ENCODE assay signal across 9 mouse cellular contexts in genomic region chr7:82204014-82204784, GRCm38 (mm10). TPM values are rescaled to one million over a fixed set of nuclear protein-coding genes. Genes with fewer than 3 reads are reported as not detected.
A peak's percentile ranks its signal among the peaks of the same experiment; 100 is the strongest.
DNase-seq lines count a peak whose midpoint lies in the region; ATAC-seq and TF ChIP-seq lines count a peak whose summit lies in the region.
"Had no signal": no experiment of that assay in that cellular context is flagged by ENCODE, and none has a peak within 500 bp of the region (broad histone marks: within the 10 kb centered on the region; RNA-seq: fewer than 3 reads in every experiment).

No protein-coding gene starts in this region.

- no peaks in the 10 kb centered on the region for H3K27me3 ChIP-seq in stomach, embryonic 16.5 days (ENCODE audit: control insufficient read depth, insufficient read depth, low read length)
- H3K27me3 ChIP-seq: megakaryocyte, embryonic 14.5 days had no signal

- H3K4me2 ChIP-seq in stomach, embryonic 16.5 days (ENCODE audit: low read depth, low read length): peak overlapping the region; percentile 21; the same call in 1 of the 2 replicates

- no peaks in the 10 kb centered on the region for H3K9me3 ChIP-seq in stomach, embryonic 16.5 days (replicated peaks; ENCODE audit: control insufficient read depth, low read length)
- H3K9me3 ChIP-seq: megakaryocyte, embryonic 14.5 days had no signal

- intact Hi-C loops in heart, postnatal 25 days (cut with DNase I): no loop called here

- H3K36me3 ChIP-seq in stomach, embryonic 16.5 days (ENCODE audit: control insufficient read depth, insufficient read depth, low read length): no peaks in the 10 kb centered on the region

- no peak overlapping the region for H3K9ac ChIP-seq in stomach, embryonic 16.5 days (ENCODE audit: low read length)

- peak; percentile 88 for ATAC-seq in activated CD4-positive, CD25-positive, alpha-beta regulatory T cell, adult 4 months
- peak; percentile 63 for ATAC-seq in stomach, embryonic 16.5 days (ENCODE audit: insufficient read depth, low FRiP score)

- no peak for DNase-seq in layer of hippocampus, adult 2 months (ENCODE audit: low spot score in 2 of 2)
- DNase-seq in layer of hippocampus, adult 11-12 months (ENCODE audit: low spot score): no peak
- peak; percentile 1 for DNase-seq in heart, postnatal 25 days (ENCODE audit: low spot score)
- no peak for DNase-seq in c-Kit-positive CD71-positive TER-119-positive erythroid progenitor cells, embryonic 14.5 days (ENCODE audit: low spot score)
- no peak for DNase-seq in layer of hippocampus, postnatal 14 days (ENCODE audit: low spot score in 2 of 2)
- DNase-seq in frontal cortex, postnatal 10 days (ENCODE audit: low spot score in 2 of 2): no peak

- WGBS in stomach, embryonic 16.5 days: 29% methylated on average over 12 of the region's 12 CpGs

- no peak overlapping the region for H3K4me3 ChIP-seq in layer of hippocampus, adult 2 months
- no peak overlapping the region for H3K4me3 ChIP-seq in stomach, embryonic 16.5 days (replicated peaks; ENCODE audit: low read length)
- H3K4me3 ChIP-seq: megakaryocyte, embryonic 14.5 days had no signal

- peak overlapping the region; percentile 62 for H3K27ac ChIP-seq in layer of hippocampus, adult 2 months
- peak overlapping the region; percentile 44 for H3K27ac ChIP-seq in stomach, embryonic 16.5 days (ENCODE audit: low read length)

- H3K4me1 ChIP-seq in stomach, embryonic 16.5 days (ENCODE audit: control insufficient read depth, insufficient read depth, low read length): peaks cover 13% of the 10 kb centered on the region

- no peak for TF ChIP-seq CTCF in layer of hippocampus, adult 2 months (conservative IDR thresholded peaks at IDR 0.05)

RNA-seq across cellular contexts. Expression of gene Sh3gl3, which starts 30.6 kb away (rescaled TPM):
- 10 to 100 TPM; 41.9 to 42.0 TPM for total RNA-seq in layer of hippocampus, adult 2 months (2021)
- 1 to 10 TPM; 1.4 to 3.1 TPM for polyA plus RNA-seq in activated CD4-positive, CD25-positive, alpha-beta regulatory T cell, adult 4 months (2017; shearing (Covaris generic))
- total RNA-seq in heart, postnatal 25 days (2021): under 1 TPM; 0.61 to 0.96 TPM
- polyA plus RNA-seq in stomach, embryonic 16.5 days (2015; fragmentation: Nextera tagmentation; extraction: Ambion mirVana): 6.5 and 7.3 TPM in 2 replicates
- 10 to 100 TPM; 61.8 to 68.6 TPM for total RNA-seq in layer of hippocampus, postnatal 14 days (2021)

Comparison
In these comparisons a context has a peak if more than half of its experiments do, and no peak if none do; other contexts are left out.
1. RNA of gene Sh3gl3, which starts 30.6 kb away (total RNA-seq): 61.8 to 68.6 TPM in layer of hippocampus, postnatal 14 days and 41.9 to 42.0 TPM in layer of hippocampus, adult 2 months; 0.61 to 0.96 TPM in heart, postnatal 25 days; every median in the first group is over 10 times any median in the second.